Comparison of ENCODE assay signal across 8 mouse cellular contexts in the genomic region with DNA sequence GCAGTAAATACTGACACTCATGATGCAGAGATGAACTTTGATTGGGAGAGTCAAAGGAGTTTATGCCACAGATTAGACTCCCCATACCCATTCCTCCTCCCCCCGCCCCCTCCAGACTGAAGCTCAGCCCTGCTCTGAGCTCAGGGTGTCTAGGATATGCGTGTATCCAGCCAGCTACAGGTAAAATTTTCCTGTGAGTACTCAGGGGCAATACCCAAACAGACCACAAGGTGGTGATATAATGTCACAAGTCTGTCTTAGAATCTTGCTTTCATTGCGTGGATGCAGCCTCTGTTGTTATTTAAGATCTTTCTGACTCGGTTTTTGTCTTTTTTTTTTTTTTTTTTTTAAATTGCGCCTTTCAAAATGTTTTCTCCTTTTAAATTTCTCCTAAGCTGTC. TPM values are rescaled to one million over a fixed set of nuclear protein-coding genes. Genes with fewer than 3 reads are reported as not detected.
DNase-seq lines count a peak whose midpoint lies in the region.

No protein-coding gene starts in this region.

- DNase-seq in adrenal gland, adult 2 months: peak; percentile 36
- no peak for DNase-seq in adrenal gland, adult 8-10 months
- peak; percentile 45 for DNase-seq in T-cell, adult 2 months (ENCODE audit: low spot score)
- peak; percentile 92 for DNase-seq in embryo, embryonic 10.5 days (ENCODE audit: low spot score)
- DNase-seq in heart, postnatal 14 days: peak; percentile 42 to 72
- peak; percentile 77 for DNase-seq in layer of hippocampus, adult 9-10 months (ENCODE audit: low spot score)
- peak; percentile 92 for DNase-seq in lung, postnatal 36 days
- peak; percentile 74 to 81 for DNase-seq in right cerebral cortex, postnatal 10 days (ENCODE audit: low spot score in 2 of 2)

- intact Hi-C loops in heart, postnatal 14 days (cut with DNase I): no loop called here

RNA-seq across cellular contexts. Expression of a gene that starts 52.3 kb away (rescaled TPM):
- 10 to 100 TPM; 92.4 to 98.3 TPM for total RNA-seq in adrenal gland, adult 2 months (2021)
- polyA plus RNA-seq in adrenal gland, adult 2 months (2012; rRNA removed): 42.0 and 111 TPM in 2 replicates
- total RNA-seq in adrenal gland, adult 8-10 months (2022): 100 to 1,000 TPM; 126 to 142 (median 139) TPM
- 10 to 100 TPM; 26.9 to 28.9 TPM for total RNA-seq in heart, postnatal 14 days (2021)
